Mouse (Mus musculus): Measurements from ENCODE around the gene Wdr45b. TPM values are rescaled to one million over a fixed set of nuclear protein-coding genes. Genes with fewer than 3 reads are reported as not detected.

Gene Wdr45b
- polyA plus RNA-seq, 1 experiment from 2014 or later, result 63.0 TPM

GRCm38 (mm10) chr11:121378644-121379043 is 24.4 kb upstream of the Wdr45b start:
- Histone ChIP-seq H3K4me3 (ENCODE audit: low read depth, low read length) (no peak overlapping the region), H3K4me1 (ENCODE audit: insufficient read depth, low read depth, low read length) (no peaks in the 10 kb centered on the region), H3K9me3 (ENCODE audit: low read length) (no peaks in the 10 kb centered on the region), H3K4me2 (replicated peaks; ENCODE audit: low read depth, low read length) (no peak overlapping the region), H3K36me3 (ENCODE audit: insufficient read depth, low read length) (no peaks in the 10 kb centered on the region), H3K27me3 (replicated peaks; ENCODE audit: insufficient read depth, low read length) (no peaks in the 10 kb centered on the region), H3K27ac (ENCODE audit: low read length) (no peak overlapping the region), H3K9ac (replicated peaks; ENCODE audit: low read depth) (no peak overlapping the region)
- ATAC-seq (no peak), DNase-seq (ENCODE audit: low spot score) (no peak)
- TF ChIP-seq EP300 (IDR thresholded peaks at IDR 0.05) (no peak), CTCF (IDR thresholded peaks at IDR 0.05) (no peak)

GRCm38 (mm10) chr11:121373305-121373704 is 19.1 kb upstream of the Wdr45b start:
- Histone ChIP-seq H3K27ac (ENCODE audit: low read length) (no peak overlapping the region), H3K4me3 (ENCODE audit: low read depth, low read length) (no peak overlapping the region), H3K27me3 (replicated peaks; ENCODE audit: insufficient read depth, low read length) (no peaks in the 10 kb centered on the region), H3K4me2 (replicated peaks; ENCODE audit: low read depth, low read length) (no peak overlapping the region), H3K9ac (replicated peaks; ENCODE audit: low read depth) (no peak overlapping the region), H3K4me1 (ENCODE audit: insufficient read depth, low read depth, low read length) (no peaks in the 10 kb centered on the region), H3K36me3 (ENCODE audit: insufficient read depth, low read length) (no peaks in the 10 kb centered on the region), H3K9me3 (ENCODE audit: low read length) (no peaks in the 10 kb centered on the region)
- ATAC-seq (no peak), DNase-seq (ENCODE audit: low spot score) (no peak)
- 45% methylated on average over 6 of the region's 6 CpGs for WGBS
- TF ChIP-seq EP300 (IDR thresholded peaks at IDR 0.05) (no peak), CTCF (IDR thresholded peaks at IDR 0.05) (no peak)

GRCm38 (mm10) chr11:121370337-121370994 is 16.2 kb upstream of the Wdr45b start:
- WGBS, result 60% methylated on average over 6 of the region's 6 CpGs
- DNase-seq (ENCODE audit: low spot score) (no peak), ATAC-seq (no peak)
- H3K27ac ChIP-seq (ENCODE audit: low read length), result no peak overlapping the region
- H3K9ac ChIP-seq (replicated peaks; ENCODE audit: low read depth), result no peak overlapping the region
- H3K4me1 ChIP-seq (ENCODE audit: insufficient read depth, low read depth, low read length), result no peaks in the 10 kb centered on the region
- no peaks in the 10 kb centered on the region for H3K36me3 ChIP-seq (ENCODE audit: insufficient read depth, low read length)
- no peaks in the 10 kb centered on the region for H3K9me3 ChIP-seq (ENCODE audit: low read length)
- no peak overlapping the region for H3K4me2 ChIP-seq (replicated peaks; ENCODE audit: low read depth, low read length)
- no peaks in the 10 kb centered on the region for H3K27me3 ChIP-seq (replicated peaks; ENCODE audit: insufficient read depth, low read length)
- no peak for TF ChIP-seq CTCF (IDR thresholded peaks at IDR 0.05)
- no peak for TF ChIP-seq EP300 (IDR thresholded peaks at IDR 0.05)
- H3K4me3 ChIP-seq (ENCODE audit: low read depth, low read length), result no peak overlapping the region

- Histone ChIP-seq H3K27ac (ENCODE audit: low read length) (no peak overlapping the region), H3K9me3 (ENCODE audit: low read length) (no peaks in the 10 kb centered on the region), H3K4me2 (replicated peaks; ENCODE audit: low read depth, low read length) (no peak overlapping the region), H3K9ac (replicated peaks; ENCODE audit: low read depth) (no peak overlapping the region), H3K27me3 (replicated peaks; ENCODE audit: insufficient read depth, low read length) (no peaks in the 10 kb centered on the region), H3K4me3 (ENCODE audit: low read depth, low read length) (no peak overlapping the region), H3K4me1 (ENCODE audit: insufficient read depth, low read depth, low read length) (no peaks in the 10 kb centered on the region), H3K36me3 (ENCODE audit: insufficient read depth, low read length) (no peaks in the 10 kb centered on the region)
- TF ChIP-seq CTCF (IDR thresholded peaks at IDR 0.05), result peak; percentile 63
- no peak for TF ChIP-seq EP300 (IDR thresholded peaks at IDR 0.05)
- no peak for ATAC-seq
- 63% methylated on average over 6 of the region's 6 CpGs for WGBS
- DNase-seq (ENCODE audit: low spot score), result no peak
Observed at GRCm38 (mm10) chr11:121369622-121370021, 15.4 kb upstream of the Wdr45b start.

- 82% methylated on average over 1 of the region's 1 CpGs for WGBS
- H3K27ac ChIP-seq (ENCODE audit: low read length), result no peak overlapping the region
Observed at GRCm38 (mm10) chr11:121368731-121369130, 14.5 kb upstream of the Wdr45b start.

GRCm38 (mm10) chr11:121367170-121367707 is 13.0 kb upstream of the Wdr45b start:
- Histone ChIP-seq H3K27me3 (replicated peaks; ENCODE audit: insufficient read depth, low read length) (no peaks in the 10 kb centered on the region), H3K36me3 (ENCODE audit: insufficient read depth, low read length) (no peaks in the 10 kb centered on the region), H3K27ac (ENCODE audit: low read length) (no peak overlapping the region), H3K9ac (replicated peaks; ENCODE audit: low read depth) (no peak overlapping the region), H3K4me2 (replicated peaks; ENCODE audit: low read depth, low read length) (no peak overlapping the region), H3K4me1 (ENCODE audit: insufficient read depth, low read depth, low read length) (no peaks in the 10 kb centered on the region), H3K9me3 (ENCODE audit: low read length) (no peaks in the 10 kb centered on the region), H3K4me3 (ENCODE audit: low read depth, low read length) (no peak overlapping the region)
- 50% methylated on average over 5 of the region's 5 CpGs for WGBS
- ATAC-seq, result no peak
- TF ChIP-seq CTCF (IDR thresholded peaks at IDR 0.05) (no peak), EP300 (IDR thresholded peaks at IDR 0.05) (no peak)
- no peak for DNase-seq (ENCODE audit: low spot score)

More at GRCm38 (mm10) chr11:121368731-121369130, 14.5 kb upstream of the Wdr45b start:
- Histone ChIP-seq H3K9me3 (ENCODE audit: low read length) (no peaks in the 10 kb centered on the region), H3K9ac (replicated peaks; ENCODE audit: low read depth) (no peak overlapping the region), H3K27me3 (replicated peaks; ENCODE audit: insufficient read depth, low read length) (no peaks in the 10 kb centered on the region), H3K36me3 (ENCODE audit: insufficient read depth, low read length) (no peaks in the 10 kb centered on the region), H3K4me2 (replicated peaks; ENCODE audit: low read depth, low read length) (no peak overlapping the region), H3K4me3 (ENCODE audit: low read depth, low read length) (no peak overlapping the region), H3K4me1 (ENCODE audit: insufficient read depth, low read depth, low read length) (no peaks in the 10 kb centered on the region)
- TF ChIP-seq CTCF (IDR thresholded peaks at IDR 0.05) (no peak), EP300 (IDR thresholded peaks at IDR 0.05) (no peak)
- DNase-seq (ENCODE audit: low spot score) (no peak), ATAC-seq (no peak)

Data from lung, postnatal 0 days (tissue).